Mouse (Mus musculus) E14TG2a.4 (cell line): Measurements from ENCODE around the gene Numa1.

Experiments
- CTCF ChIP-seq: conservative IDR thresholded peaks from 2 replicates; pipeline ENCODE4 v1.5.1; 2014; ENCODE audit warnings: low read length
- POU5F1 ChIP-seq: IDR thresholded peaks from 2 replicates; pipeline ENCODE4 v1.6.1; 2014; ENCODE audit warnings: low read length, borderline replicate concordance

DNA sequence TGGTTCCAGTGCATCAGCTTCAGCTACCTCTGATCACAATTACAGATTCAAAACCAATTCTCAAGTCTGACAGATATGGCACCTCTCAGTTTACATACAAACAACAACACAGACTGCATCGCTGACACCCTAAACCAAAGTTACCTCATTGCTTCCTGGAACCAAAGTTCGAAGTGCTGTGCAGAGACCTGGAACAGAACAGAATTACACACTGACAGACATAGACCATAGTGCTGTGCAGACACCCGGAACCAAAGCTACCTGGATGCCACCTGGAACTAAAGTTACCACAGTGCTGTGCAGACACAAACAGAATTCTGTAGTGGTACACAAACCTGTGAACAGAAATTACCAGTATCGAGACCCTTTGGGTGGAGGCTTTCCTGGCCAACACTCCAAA lies 5.8 kb downstream of the Numa1 start:
- TF ChIP-seq CTCF (no peak), POU5F1 (no peak)
